Mouse (Mus musculus) inflammation-experienced regulatory T-cells, adult 16 weeks (primary cell): ENCODE measurements around the gene Orm3. TPM values are rescaled to one million over a fixed set of nuclear protein-coding genes. Genes with fewer than 3 reads are reported as not detected.

Experiments used
- polyA plus RNA-seq: library from polyadenylated mRNA; unstranded; fragments of 100-300 nt; shearing (Covaris generic); gene quantifications from one replicate; pipeline ENCODE4 v1.2.1, GENCODE M21; 2017

Orm3 gene
- 0.90 TPM for polyA plus RNA-seq

GRCm38 (mm10) chr4:63355877-63356665 is at the start of gene Orm3:
Orm3 (plus strand) TSS chr4:63356162.

DNA sequence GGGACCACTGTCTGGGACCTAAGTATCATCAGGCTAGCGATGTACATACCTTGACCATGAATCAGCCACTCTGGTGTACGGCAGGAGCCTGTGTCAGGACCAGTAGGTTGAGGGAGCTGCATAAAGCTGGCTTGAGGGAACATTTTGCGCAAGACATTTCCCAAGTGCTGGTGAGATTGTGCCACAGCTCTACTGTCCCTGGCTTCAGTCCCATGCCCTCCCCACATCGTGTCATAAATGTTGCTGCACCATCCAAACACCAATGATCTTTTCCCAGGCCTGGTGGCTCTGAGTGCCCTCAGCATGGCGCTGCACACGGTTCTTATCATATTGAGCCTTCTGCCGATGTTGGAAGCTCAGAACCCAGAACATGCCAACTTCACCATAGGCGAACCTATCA is 11.7 kb upstream of the Orm3 start, which contains the start of gene Orm1:
Gene Orm1, plus strand, starts transcription at position 266 of the 400 bp plus-strand sequence.

DNA sequence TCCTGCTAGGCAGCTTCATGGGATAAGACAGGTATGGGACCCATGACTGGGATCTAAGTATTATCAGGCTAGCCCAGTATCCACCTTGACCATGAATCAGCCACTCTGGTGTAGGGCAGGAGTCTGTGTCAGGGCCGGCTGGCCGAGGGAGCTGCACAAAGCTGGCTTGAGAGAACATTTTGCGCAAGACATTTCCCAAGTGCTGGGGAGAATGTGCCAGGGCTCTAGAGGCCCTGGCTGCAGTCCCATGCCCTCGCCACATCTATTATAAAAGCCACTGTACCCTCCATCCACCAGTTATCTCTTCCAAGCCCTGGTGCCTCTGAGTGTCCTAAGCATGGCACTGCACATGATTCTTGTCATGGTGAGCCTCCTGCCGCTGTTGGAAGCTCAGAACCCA is 6.2 kb downstream of the Orm3 start, which contains the start of gene Orm2:
Gene Orm2, plus strand, starts transcription at position 300 of the 400 bp plus-strand sequence.

GRCm38 (mm10) chr4:63403040-63403959 is 47.3 kb downstream of the Orm3 start, which contains the start of gene Akna:
Akna (minus strand) TSS chr4:63403354.

Other genes with a start within 250 kb of the Orm3 start
- not detected for gene Ambp, start 201.4 kb upstream of the Orm3 start, polyA plus RNA-seq
- not detected for gene Kif12, start 184.0 kb upstream of the Orm3 start, polyA plus RNA-seq
- gene Col27a1, start 142.2 kb upstream of the Orm3 start, polyA plus RNA-seq: 0.55 TPM
- not detected for gene Orm1, start 11.6 kb upstream of the Orm3 start, polyA plus RNA-seq
- 1.0 TPM for gene Orm2, start 6.3 kb downstream of the Orm3 start, polyA plus RNA-seq
- gene Akna, start 47.2 kb downstream of the Orm3 start, polyA plus RNA-seq: 536 TPM
- 3.5 TPM for gene Whrn, start 139.8 kb downstream of the Orm3 start, polyA plus RNA-seq
- gene Atp6v1g1, start 188.6 kb downstream of the Orm3 start, polyA plus RNA-seq: 162 TPM
- 36.4 TPM for gene Tmem268, start 202.6 kb downstream of the Orm3 start, polyA plus RNA-seq
- gene Gm11213, start 249.1 kb downstream of the Orm3 start, polyA plus RNA-seq: not detected